Mouse (Mus musculus): ENCODE results near the gene C87436. TPM values are rescaled to one million over a fixed set of nuclear protein-coding genes. Genes with fewer than 3 reads are reported as not detected.

The C87436 gene
- 5.2 and 7.1 TPM in 2 replicates for total RNA-seq (2012; rRNA removed)
- 8.1 and 8.6 TPM in 2 replicates for total RNA-seq (2014; rRNA removed)
- polyA plus RNA-seq (2012; ENCODE audit: insufficient read length, low read depth), result 8.5 and 8.7 TPM in 2 replicates

DNA sequence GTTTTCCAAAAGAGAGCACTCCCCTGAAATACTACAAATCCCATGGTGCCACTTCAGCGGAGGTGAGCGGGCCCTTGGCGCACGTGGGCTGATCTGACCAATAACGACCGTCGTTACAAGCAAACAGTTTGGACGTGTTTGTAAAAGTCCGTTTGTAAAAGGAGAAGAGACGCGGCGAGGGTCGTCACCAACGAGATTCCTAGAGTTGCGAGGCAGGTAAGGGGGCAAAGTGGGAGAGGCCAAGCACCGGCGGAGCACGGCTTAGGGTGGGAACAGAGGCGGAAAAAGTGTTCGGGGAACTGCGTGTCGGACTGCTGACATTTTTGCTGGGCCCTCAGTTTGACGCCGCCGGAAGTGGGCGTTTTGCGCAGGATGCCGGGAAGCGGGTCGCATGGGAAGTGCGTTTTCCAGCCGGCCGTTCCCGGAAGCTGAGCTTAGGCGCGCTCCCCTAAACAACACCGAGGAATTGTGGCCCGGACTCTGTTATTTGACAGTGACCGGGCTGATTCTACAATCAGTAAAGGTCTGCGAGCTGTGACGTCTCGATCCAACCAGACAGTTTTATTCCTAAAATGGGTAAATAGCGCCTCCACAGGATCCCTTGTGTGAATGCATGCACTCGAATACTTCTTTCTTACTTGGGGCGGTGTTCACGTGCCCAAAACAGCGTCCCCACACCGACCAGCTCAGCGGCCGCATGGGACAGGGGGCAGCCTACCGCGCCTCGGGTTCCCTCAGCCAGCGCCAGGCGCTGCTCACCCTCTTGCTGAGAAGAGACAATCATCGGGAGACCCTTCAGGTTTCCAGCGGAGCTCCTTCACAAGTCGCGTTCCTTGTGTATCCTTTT lies at the start of gene C87436:
TSS of gene C87436 (plus strand) at position 103 of the 847 bp plus-strand sequence.
- Histone ChIP-seq H3K36me3 (replicated peaks in 1 of 2; ENCODE audit: control insufficient read depth in 1 of 2, insufficient read depth in 1 of 2, low read length in 1 of 2) (peaks cover 4 to 45% of the 10 kb centered on the region in 2 experiments), H3K4me3 (replicated peaks in 1 of 3; ENCODE audit: low read depth in 2 of 3, low read length in 2 of 3, poor library complexity in 1 of 3) (peak within 1 kb of the TSS; percentile 72 to 92 (median 88)), H3K79me2 (replicated peaks; ENCODE audit: control insufficient read depth, extremely low read depth, insufficient read depth, poor library complexity, severe bottlenecking) (no peaks in the 10 kb centered on the region; the same call in 1 of the 2 replicates), H3K27me3 (replicated peaks) (no peaks in the 10 kb centered on the region), H3K27ac (ENCODE audit: insufficient read depth, low read depth) (peak within 1 kb of the TSS; percentile 82), H3K4me1 (ENCODE audit: control insufficient read depth in 1 of 2, insufficient read depth in 2 of 2) (peaks cover 2 to 20% of the 10 kb centered on the region in 2 experiments; a peak in 3 of 4 replicates), H3K9me3 (replicated peaks; ENCODE audit: low read length) (no peaks in the 10 kb centered on the region), H3K4me2 (ENCODE audit: insufficient read depth, low read depth, poor library complexity, severe bottlenecking) (peak within 1 kb of the TSS; percentile 82), H3K9ac (ENCODE audit: insufficient read depth, low read depth) (peak within 1 kb of the TSS; percentile 88)
- DNase-seq (ENCODE audit: extremely low read depth), result peak; percentile 93
- dilution Hi-C loops (cut with MboI; ENCODE audit: extremely low pct_ligation_motif_present, extremely low pct_unique_long_range_greater_than_20kb, low sequenced_read_pairs), result no loop called here
- in situ Hi-C loops (cut with MboI; ENCODE audit: low pct_ligation_motif_present, low pct_unique_long_range_greater_than_20kb, low sequenced_read_pairs), result loop anchor here (10.0 kb wide), 1 partner anchor 236 kb away; no protein-coding TSS in a partner anchor
- TF ChIP-seq ZNF384 (IDR thresholded peaks at IDR 0.05; ENCODE audit: low read depth, low read length) (peak; percentile 40; the same call in 1 of the 2 replicates), IRF4 (IDR thresholded peaks at IDR 0.05; ENCODE audit: low read depth, low read length) (peak; percentile 88), MEF2A (IDR thresholded peaks at IDR 0.05; ENCODE audit: borderline replicate concordance, low read depth, low read length) (peak; percentile 84; the same call in 1 of the 2 replicates), TCF12 (IDR thresholded peaks at IDR 0.05; ENCODE audit: low read depth, low read length) (peak; percentile 93), MAZ (IDR thresholded peaks at IDR 0.05; ENCODE audit: low read depth, low read length) (peak; percentile 86), BHLHE40 (IDR thresholded peaks at IDR 0.05; ENCODE audit: low read depth, low read length) (peak; percentile 95), EP300 (IDR thresholded peaks at IDR 0.05; ENCODE audit: low read length) (no peak), ZMIZ1 (IDR thresholded peaks at IDR 0.05; ENCODE audit: low read depth, low read length) (peak; percentile 95), JUN (IDR thresholded peaks at IDR 0.05; ENCODE audit: insufficient read depth, low read depth, low read length) (no peak), CTCF (conservative IDR thresholded peaks at IDR 0.05 in 1 of 2, IDR thresholded peaks at IDR 0.05 in 1 of 2; ENCODE audit: low read depth in 2 of 2, low read length in 2 of 2) (peak; percentile 35 to 63; a peak in 3 of 4 replicates), E2F4 (IDR thresholded peaks at IDR 0.05; ENCODE audit: insufficient replicate concordance, low read depth, low read length) (peak; percentile 88; the same call in 1 of the 2 replicates), POLR2A (IDR thresholded peaks at IDR 0.05; ENCODE audit: low read depth, low read length) (peak; percentile 82), MAX (IDR thresholded peaks at IDR 0.05; ENCODE audit: low read length) (peak; percentile 98), POLR2AphosphoS2 (IDR thresholded peaks at IDR 0.05; ENCODE audit: low read depth, low read length) (peak; percentile 98), CHD2 (IDR thresholded peaks at IDR 0.05; ENCODE audit: low read length) (peak; percentile 83), ELF1 (IDR thresholded peaks at IDR 0.05; ENCODE audit: low read depth, low read length) (peak; percentile 100), UBTF (IDR thresholded peaks at IDR 0.05; ENCODE audit: low read depth, low read length) (0 out of 2 replicates have a peak, but pooled peaks have one; percentile 56), USF2 (conservative IDR thresholded peaks at IDR 0.05; ENCODE audit: low read depth, low read length) (peak; percentile 98), TBP (conservative IDR thresholded peaks at IDR 0.05; ENCODE audit: low read depth, low read length) (peak; percentile 73; the same call in 1 of the 2 replicates), JUND (conservative IDR thresholded peaks at IDR 0.05; ENCODE audit: low read depth, low read length) (peak; percentile 70), CHD1 (IDR thresholded peaks at IDR 0.05; ENCODE audit: low read depth, low read length) (peak; percentile 93), USF1 (IDR thresholded peaks at IDR 0.05; ENCODE audit: low read depth, low read length) (peak; percentile 98), MAFK (IDR thresholded peaks at IDR 0.05; ENCODE audit: insufficient replicate concordance, low read length) (0 out of 2 replicates have a peak, but pooled peaks have one; percentile 59), MYC (IDR thresholded peaks at IDR 0.05; ENCODE audit: low read depth, low read length) (peak; percentile 90), NELFE (IDR thresholded peaks at IDR 0.05; ENCODE audit: low read depth, low read length) (peak; percentile 91), ZC3H11A (IDR thresholded peaks at IDR 0.05; ENCODE audit: low read depth, low read length) (no peak), HCFC1 (IDR thresholded peaks at IDR 0.05; ENCODE audit: low read depth, low read length) (peak; percentile 96), RAD21 (IDR thresholded peaks at IDR 0.05; ENCODE audit: low read depth, low read length) (peak; percentile 11), KAT2A (IDR thresholded peaks at IDR 0.05; ENCODE audit: insufficient replicate concordance, low read length) (peak; percentile 98), SMC3 (IDR thresholded peaks at IDR 0.05; ENCODE audit: low read depth, low read length) (0 out of 2 replicates have a peak, but pooled peaks have one; percentile 1), PAX5 (IDR thresholded peaks at IDR 0.05; ENCODE audit: low read length) (no peak), NRF1 (IDR thresholded peaks at IDR 0.05; ENCODE audit: low read depth, low read length) (peak; percentile 62), ZKSCAN1 (IDR thresholded peaks at IDR 0.05; ENCODE audit: borderline replicate concordance, low read depth, low read length) (no peak; the same call in 1 of the 2 replicates), ETS1 (conservative IDR thresholded peaks at IDR 0.05; ENCODE audit: low read depth, low read length) (peak; percentile 59), GABPA (IDR thresholded peaks at IDR 0.05; ENCODE audit: insufficient replicate concordance, low read depth, low read length) (peak; percentile 91), SIN3A (IDR thresholded peaks at IDR 0.05; ENCODE audit: low read length) (peak; percentile 99), RCOR1 (conservative IDR thresholded peaks at IDR 0.05; ENCODE audit: low read depth, low read length) (peak; percentile 85)
